Mouse (Mus musculus) CH12.LX (cell line): ENCODE results near the gene Dnmbp.

Experiments
- CTCF ChIP-seq, 2 experiments: IDR thresholded peaks in 1 of 2; conservative IDR thresholded peaks in 1 of 2; 2 replicates each; pipeline ENCODE4 v1.5.1; 2011 to 2012; ENCODE audit warnings: low read depth in 2 of 2, low read length in 2 of 2, improper control_type of control experiment in 1 of 2, inconsistent platforms in 1 of 2, mild to moderate bottlenecking in 1 of 2, moderate library complexity in 1 of 2
- E2F4 ChIP-seq: IDR thresholded peaks from 2 replicates; pipeline ENCODE4 v1.6.1; 2011; ENCODE audit warnings: low read depth, low read length, improper control_type of control experiment; ENCODE audit not compliant: insufficient replicate concordance
- ELF1 ChIP-seq: IDR thresholded peaks from 2 replicates; pipeline ENCODE4 v1.6.1; 2014; ENCODE audit warnings: low read depth, mild to moderate bottlenecking, inconsistent platforms, low read length, improper control_type of control experiment
- EP300 ChIP-seq: IDR thresholded peaks from 2 replicates; pipeline ENCODE4 v1.6.1; 2011; ENCODE audit warnings: low read length, improper control_type of control experiment
- POLR2A ChIP-seq: IDR thresholded peaks from 2 replicates; pipeline ENCODE4 v1.6.1; 2011; ENCODE audit warnings: low read depth, mild to moderate bottlenecking, improper control_type of control experiment, low read length
- TCF12 ChIP-seq: IDR thresholded peaks from 2 replicates; pipeline ENCODE4 v1.6.1; 2014; ENCODE audit warnings: low read depth, mild to moderate bottlenecking, inconsistent platforms, low read length, improper control_type of control experiment
- ZMIZ1 ChIP-seq: IDR thresholded peaks from 2 replicates; pipeline ENCODE4 v1.6.1; 2012; ENCODE audit warnings: low read depth, mild to moderate bottlenecking, inconsistent platforms, low read length, improper control_type of control experiment
- ZNF384 ChIP-seq: IDR thresholded peaks from 2 replicates; pipeline ENCODE4 v1.6.1; 2012; ENCODE audit warnings: low read depth, low read length, improper control_type of control experiment, inconsistent platforms

- TF ChIP-seq ELF1: no peak
- TF ChIP-seq ZMIZ1: no peak
- TF ChIP-seq ZNF384: no peak
- no peak for TF ChIP-seq CTCF (conservative IDR thresholded peaks at IDR 0.05 in 1 of 2, IDR thresholded peaks at IDR 0.05 in 1 of 2; ENCODE audit: low read depth in 2 of 2, low read length in 2 of 2)
- no peak for TF ChIP-seq E2F4
- no peak for TF ChIP-seq EP300
- no peak for TF ChIP-seq TCF12
- TF ChIP-seq POLR2A: no peak
These were observed 20.0 kb upstream of the Dnmbp start for GRCm38 (mm10) chr19:43960014-43960413.
